Mouse (Mus musculus) heart, postnatal 10 days (tissue): Measurements from ENCODE around the gene Agap2. TPM values are rescaled to one million over a fixed set of nuclear protein-coding genes. Genes with fewer than 3 reads are reported as not detected.

ENCODE experiments used
- DNase-seq, 2 experiments: peaks; one replicate each; pipeline ENCODE4 v3.0.0; 2021
- intact Hi-C: fragments of 180-260 bp; cut with DNase I; formaldehyde crosslinking; loops from one replicate; pipeline ENCODE4 v1.15.1; 2025
- total RNA-seq, 2 experiments: library from RNA; stranded (reverse); gene quantifications; 2 replicates each; pipeline ENCODE4 v1.2.3; 2021

Agap2 gene
- 1 to 10 TPM; 5.5 to 8.3 TPM for total RNA-seq

DNA sequence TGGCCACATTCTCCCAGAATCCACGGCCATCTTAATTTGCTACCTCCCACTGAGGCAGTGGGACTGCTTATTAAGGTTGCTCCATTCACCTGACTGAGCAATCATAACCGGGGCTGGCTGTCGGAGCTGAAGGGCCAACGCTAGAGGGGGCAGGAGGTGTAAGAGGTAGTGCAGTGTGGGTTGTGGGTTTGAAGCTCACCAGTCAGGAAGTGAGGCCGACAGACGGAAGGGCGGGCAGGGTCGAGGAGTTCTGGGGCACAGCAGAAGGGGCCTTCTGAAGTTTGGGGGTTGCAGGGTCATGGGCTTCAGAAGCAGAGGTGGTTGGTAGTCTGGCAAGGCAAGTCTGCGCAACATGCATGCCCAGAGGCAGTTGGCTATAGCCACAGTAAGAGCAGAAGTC, at the start of gene Agap2:
TSS of gene Agap2 (plus strand) at position 205 of the 400 bp plus-strand sequence.
- no peak for DNase-seq
- intact Hi-C loops: no loop called here

DNA sequence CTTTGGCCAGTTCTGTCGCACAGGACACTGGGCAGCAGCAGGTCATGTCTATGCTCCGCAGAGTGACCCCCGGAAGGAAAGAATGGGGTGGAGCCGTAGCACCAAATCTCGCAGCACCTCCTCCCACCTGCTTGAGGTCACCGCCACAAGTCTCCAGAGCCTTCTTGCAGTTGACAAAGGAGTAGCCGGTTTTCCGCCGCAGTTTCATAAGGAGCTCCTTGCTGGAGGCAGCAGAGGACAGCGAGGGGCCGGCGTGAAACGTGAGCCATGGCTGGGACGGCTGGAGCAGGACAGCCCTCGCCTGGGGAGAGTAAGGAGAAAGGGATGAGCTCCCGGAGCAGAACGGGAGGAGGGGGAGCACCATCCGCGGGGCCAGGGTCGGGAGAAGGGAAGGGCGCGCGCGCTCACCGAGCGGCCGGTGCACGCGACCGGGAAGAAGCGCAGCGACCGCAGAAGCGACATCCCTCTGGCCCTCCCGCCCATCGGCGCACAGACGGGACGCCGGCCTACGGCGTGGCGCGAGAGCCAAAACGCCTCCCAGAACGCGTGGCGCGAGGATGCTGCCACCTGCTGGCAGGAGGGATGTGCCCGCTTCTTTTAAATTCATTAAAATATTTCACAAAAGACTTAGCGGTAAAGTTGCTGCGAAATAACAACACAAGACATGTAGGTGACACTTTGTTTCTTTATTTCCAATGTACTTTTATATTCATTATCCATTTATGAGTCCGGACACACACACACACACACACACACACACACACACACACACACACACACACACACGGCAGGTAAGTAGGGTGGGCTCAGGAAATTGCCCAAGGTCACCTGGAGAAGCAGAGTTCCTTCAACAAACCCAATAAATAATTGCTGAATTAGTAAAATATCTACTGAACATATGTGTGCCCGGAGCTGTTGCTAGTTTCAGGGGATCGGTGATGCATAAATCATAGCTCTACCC, 44.5 kb upstream of the Agap2 start, which contains the start of gene Tsfm:
TSS of gene Tsfm (minus strand) at position 505 of the 961 bp plus-strand sequence.
- intact Hi-C loops: loop anchor here (1.0 to 2.0 kb wide), 2 partner anchors 40 to 111 kb away; no protein-coding TSS in a partner anchor
- peak; percentile 93 to 96 for DNase-seq

DNA sequence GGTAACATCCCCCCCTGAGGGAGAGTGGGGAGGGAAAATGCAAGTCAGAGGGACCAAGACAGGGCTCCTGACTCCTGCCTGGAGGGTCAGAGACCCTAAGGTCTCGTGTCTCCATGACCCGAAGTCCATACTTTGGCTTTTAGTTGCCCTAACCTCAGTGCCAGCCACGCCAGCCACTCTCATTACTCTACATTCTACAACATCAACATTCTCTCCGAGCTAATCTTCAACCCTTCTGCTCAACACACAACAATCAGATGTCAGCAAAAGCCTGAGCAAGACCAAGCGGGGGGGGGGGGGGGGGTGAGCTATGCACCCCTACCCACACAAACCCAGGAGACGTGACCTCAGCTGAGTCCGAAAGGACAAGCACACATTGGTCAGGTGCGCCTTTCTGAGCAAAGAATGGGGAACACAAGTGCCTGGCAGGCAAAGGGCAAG, 41.8 kb upstream of the Agap2 start:
- intact Hi-C loops: no loop called here
- DNase-seq: no peak

DNA sequence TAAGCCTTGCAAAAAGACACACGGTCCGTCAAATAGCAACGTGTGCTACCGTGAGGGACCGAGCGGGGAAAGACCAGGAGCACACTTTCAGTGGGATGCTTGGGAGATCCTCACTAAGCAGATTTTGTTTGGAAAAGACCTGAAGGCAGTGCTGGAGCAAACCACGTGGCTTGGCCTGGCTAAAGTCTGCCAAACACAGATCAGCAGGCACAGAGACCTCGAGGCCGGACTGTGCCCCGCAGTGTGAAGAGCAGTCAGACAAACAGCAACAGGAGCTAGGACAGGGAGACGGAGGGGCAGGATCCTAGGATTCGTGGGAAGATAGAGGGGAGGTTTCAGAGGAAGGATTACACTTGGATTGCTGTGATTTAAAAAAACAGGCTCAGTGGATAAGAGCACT, 38.8 kb upstream of the Agap2 start:
- DNase-seq: no peak
- intact Hi-C loops: no loop called here

DNA sequence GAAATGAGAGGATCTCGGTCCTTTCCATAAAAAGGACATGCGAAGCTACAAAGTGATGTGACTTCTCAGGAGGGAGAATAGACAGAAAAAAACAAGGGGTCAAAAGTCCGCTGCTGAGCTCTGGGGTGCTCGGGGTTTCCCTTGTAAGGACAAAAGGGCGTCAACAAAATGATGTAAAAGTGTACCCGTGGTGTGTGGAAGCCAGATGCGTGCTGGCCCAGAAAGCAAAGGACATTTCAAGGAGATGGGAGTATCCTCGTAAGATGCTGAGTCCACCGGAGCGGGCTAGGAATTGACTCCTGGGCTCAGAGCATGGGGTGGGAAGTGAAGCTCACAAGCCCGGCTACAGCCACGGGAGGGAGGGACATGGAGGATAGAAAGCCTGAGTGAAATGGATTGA, 37.4 kb upstream of the Agap2 start:
- DNase-seq: no peak
- intact Hi-C loops: no loop called here

DNA sequence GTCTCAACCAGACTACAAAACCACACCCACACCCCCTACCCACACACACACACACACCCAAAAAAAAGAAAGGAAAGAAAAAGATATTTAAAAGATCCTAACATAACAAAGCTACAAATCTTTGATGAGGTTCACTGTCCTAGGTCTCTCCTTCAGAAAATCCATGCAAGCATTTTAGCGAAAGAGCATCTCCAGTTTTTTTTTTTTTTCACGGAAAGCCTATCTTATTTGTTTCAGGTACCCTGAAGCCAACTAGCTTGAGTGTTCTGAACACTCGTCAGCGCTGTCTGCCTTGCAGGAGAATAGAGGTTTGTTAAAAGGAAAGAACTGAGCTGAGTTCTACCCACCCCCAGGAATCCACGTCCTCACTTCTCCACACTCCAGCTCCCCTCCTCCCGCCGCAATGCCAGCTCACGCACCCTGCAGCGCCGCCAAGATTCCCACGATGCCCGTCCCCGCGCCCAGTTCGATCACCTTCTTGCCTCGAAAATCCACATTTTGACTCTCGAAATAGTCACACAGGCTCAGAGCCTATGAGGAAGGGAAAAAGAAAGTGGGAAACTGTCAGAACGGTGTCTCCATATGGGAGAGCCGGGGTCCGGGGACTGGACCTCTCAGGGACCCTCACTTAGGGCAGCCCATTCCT, 34.4 kb upstream of the Agap2 start:
- DNase-seq: no peak
- intact Hi-C loops: no loop called here

DNA sequence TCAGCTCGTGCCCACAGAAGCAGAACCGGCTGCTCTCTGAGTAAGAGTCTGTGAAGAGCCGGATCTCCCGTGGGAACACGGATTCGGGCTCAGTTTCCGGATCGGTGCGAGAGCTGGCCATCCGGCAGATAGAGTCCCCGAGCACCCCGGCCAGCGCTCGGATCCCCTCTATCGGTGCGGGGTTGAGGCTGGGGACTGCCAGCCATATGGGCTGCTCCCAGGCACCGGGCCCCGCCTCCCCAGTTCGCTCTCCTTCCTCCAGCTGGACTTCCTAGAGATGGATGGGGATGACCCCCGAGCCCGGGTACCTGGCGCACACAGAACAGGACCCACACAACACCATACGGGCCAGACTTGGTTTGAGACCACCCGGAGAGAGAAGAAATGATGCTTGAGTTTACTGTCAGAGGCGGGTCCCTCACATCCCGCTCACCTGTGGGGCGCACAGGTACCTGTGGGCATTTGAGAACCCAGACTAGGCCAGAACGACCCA, 33.8 kb upstream of the Agap2 start, which contains the start of the genes Mettl1 and Eef1akmt3:
TSS of gene Mettl1 (plus strand) at position 141 of the 493 bp plus-strand sequence.
TSS of gene Eef1akmt3 (minus strand) at position 240 of the 493 bp plus-strand sequence.
- peak in 1 of 2 experiments; percentile 49 for DNase-seq
- intact Hi-C loops: no loop called here

DNA sequence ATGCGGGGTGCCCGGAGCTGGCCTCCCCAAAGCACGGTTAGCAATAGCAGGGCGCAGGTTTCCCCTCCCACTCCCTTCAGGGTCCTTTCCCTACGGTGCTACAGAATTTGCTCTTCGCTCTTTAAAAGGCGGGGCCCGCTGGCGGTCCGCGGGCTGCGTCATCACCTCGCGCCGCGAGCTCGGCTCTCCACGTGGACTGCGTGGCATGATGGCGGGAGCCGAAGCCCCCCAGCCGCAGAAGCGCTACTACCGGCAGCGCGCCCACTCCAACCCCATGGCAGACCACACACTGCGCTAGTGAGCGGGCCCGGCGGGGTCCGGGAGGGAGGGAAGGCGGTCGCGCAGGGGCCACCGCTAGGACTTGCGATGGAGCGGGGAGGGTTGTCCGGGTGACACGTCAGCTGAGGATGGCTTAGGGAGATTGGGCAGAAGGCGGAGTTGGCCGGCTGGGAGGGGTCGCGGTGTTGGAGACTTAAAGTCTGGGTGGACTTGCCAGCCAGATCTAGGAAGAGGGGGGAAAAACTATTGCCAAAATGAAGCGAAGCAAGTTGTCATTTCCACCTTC, 33.2 kb upstream of the Agap2 start:
- peak; percentile 93 for DNase-seq
- intact Hi-C loops: no loop called here

DNA sequence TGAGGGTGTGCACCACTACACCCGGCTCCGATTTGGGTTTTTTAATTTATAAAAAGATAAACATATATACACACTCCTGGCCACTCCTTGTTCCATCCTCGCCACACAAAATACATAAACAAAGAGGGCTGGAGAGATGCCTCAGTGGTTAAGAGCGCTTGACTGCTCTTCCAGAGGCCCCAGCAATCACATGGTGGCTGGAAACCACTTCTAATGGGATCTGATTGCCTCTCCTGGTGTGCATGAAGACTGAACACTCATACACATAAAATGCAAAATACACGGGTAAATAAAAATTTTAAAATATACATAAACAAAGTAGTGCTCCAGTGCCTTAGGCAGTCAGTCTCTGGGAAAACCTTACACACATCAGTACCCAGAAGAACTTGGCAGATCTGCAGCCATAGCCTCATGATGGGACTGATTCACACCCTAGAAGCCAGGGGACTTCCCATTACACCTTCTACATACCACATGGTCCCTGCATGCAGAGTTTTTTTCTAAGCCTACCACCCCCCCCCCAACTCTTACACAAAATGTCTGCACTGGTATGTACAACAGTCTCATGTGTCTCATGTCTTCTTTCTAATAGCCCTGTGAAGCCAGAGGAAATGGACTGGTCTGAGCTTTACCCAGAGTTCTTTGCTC, 32.5 kb upstream of the Agap2 start:
- intact Hi-C loops: no loop called here
- no peak for DNase-seq

DNA sequence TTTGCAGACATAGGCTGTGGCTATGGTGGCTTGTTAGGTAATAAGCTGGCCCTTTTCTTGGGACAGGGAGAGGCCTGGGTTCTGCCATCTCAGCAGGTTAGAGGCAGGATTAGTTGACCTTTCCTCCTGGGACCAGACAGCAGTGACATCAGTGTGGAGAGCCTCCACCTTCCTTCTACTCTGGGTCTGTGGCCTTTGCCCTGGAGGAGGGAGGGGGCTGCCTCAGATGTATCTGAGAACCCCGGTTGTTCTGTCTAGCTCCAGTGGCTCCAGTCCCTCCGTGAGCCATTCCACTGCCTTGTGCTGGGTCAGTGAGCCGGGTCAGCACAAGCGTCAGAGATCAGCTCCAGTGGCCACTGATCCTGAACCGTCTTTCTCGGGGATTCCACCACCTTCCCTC, 31.9 kb upstream of the Agap2 start:
- intact Hi-C loops: no loop called here
- DNase-seq: no peak

DNA sequence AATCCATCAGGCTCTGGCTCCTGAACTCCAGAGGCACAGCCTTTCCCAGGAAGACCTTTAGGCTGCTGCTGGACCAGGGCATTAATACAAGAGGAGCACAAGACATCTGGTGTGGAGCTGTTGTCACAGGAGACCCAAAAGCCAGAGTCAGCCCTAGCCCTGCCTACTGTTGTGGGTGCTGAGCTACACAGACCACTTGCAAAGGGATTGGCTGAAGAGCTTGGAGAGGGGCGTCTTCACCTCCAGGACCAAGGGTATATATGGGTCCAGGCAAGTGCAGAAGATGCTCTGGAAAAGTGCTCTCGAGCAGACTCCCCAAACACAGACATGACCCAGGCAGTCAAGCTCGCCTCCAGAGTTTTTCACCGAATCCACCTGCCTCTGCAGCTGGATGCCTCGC, 27.1 kb upstream of the Agap2 start, which contains the start of gene Cyp27b1:
TSS of gene Cyp27b1 (plus strand) at position 297 of the 400 bp plus-strand sequence.
- no peak for DNase-seq
- intact Hi-C loops: no loop called here

DNA sequence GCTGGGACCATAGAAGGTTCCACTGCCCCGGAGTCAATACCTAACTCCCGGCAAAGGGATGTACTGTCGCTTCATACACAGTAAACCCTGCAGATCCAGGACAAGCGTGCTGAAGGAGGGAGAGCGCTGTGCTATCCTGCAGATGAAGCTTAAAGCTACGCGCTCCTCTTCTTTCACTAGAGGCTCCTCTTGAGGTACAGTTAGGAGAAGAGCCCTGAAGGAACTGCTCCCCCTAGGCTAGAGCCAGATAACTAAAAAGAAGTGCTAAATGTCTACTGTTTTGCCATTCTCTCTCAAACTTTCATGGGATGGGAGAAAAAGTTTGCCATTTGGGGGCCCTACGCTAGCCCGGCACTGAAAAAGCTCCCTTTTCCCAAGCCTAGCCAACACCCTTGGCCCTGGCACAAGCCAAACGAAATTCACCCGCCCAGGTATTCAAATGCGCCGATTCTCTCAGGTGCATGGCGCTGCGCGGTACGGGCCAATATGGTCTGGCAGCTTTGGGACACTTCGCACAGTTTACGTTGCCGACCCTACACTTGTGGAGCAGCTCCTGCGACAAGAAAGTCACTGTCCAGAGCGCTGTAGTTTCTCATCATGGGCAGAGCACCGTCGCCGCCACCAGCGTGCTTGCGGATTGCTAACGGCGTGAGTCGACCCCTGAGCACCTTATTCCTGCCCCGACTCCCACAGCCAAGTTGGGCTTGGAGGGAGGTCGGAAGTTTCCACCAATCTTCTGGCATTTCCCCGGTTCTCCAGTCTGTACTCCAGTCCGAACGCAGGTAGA, 26.3 kb upstream of the Agap2 start:
- no peak for DNase-seq
- intact Hi-C loops: no loop called here

DNA sequence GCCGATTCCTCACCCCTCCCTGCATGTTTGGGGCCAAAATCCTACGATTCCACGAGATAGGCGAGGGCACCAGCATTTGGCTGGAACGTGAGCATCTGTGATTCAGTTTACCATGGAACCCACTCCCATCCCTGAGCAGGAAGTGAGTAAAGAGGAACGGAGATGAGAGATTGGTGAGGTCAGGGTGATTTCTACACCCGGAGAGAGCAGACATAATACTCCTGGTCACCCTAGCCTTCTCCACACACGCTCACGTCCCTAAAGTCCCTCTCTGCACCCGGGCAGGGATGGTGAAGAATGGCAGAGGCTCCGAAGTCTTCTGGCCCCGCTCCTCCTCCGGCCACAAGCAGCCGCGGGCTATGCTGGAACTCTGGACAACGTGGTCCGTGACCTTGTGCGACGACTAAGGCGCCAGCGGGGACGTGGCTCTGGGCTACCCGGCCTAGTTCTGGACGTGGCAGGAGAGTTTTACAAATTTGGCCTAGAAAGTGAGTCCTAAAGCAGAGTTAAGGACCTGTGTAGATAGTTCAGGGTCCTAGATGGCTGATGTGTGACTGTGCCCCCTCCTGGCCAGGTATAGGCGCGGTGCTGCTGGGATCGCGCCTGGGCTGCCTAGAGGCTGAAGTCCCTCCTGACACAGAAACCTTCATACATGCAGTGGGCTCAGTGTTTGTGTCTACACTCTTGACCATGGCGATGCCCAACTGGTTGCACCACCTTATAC, 25.5 kb upstream of the Agap2 start:
- no peak for DNase-seq
- intact Hi-C loops: no loop called here

DNA sequence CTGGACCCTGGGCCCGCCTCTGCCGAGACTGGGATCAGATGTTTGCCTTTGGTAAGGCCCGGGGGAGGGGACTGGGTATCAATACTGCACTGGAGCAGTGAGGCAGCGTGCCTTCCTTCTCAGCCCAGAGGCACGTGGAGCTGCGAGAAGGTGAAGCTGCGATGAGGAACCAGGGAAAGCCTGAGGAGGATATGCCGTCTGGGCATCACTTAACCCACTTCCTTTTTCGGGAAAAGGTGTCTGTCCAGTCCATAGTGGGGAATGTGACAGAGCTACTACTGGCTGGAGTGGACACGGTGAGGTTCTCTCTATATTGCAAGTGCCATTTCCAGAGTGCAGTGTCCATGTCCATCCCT, 25.0 kb upstream of the Agap2 start:
- intact Hi-C loops: no loop called here
- no peak for DNase-seq

DNA sequence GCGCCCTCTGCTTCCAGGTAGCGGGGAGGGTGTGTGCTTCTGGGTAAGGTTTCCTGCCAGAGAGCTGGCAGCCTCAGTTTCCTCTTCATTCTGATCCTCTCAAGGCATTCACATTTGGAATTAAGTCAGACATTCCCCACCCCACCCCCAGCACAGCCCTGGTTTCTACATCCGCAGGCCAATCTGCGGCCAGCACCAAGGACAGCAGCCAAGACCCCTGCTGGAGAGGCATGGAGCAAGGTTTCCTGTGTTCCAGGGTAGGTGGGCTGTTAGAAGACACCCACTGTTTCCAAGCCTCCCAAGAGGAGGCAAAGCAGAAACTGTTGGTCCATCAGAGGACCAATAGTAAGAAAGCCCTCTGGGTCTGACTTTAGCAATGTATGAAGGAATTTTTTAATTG, 20.4 kb upstream of the Agap2 start:
- intact Hi-C loops: no loop called here
- no peak for DNase-seq

DNA sequence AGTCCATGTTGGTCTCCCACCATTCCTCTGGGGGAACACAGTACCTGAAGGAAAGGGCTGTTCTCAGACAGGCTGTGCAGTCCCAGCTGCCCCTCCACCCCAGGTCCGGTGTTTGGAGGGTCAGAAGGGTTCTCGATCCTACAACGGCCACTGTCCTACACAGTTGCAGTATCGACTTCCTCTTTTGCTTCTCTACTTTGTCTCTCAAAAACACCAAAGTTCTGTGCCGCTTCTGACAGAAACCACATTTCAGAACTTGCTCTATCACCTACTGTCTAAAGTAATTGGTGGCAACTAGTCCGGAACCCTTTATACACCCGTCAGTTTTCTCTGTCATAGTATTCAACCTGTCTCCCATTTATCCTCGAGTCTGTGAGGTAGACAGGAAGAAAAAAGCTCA, 19.7 kb upstream of the Agap2 start:
- no peak for DNase-seq
- intact Hi-C loops: no loop called here

DNA sequence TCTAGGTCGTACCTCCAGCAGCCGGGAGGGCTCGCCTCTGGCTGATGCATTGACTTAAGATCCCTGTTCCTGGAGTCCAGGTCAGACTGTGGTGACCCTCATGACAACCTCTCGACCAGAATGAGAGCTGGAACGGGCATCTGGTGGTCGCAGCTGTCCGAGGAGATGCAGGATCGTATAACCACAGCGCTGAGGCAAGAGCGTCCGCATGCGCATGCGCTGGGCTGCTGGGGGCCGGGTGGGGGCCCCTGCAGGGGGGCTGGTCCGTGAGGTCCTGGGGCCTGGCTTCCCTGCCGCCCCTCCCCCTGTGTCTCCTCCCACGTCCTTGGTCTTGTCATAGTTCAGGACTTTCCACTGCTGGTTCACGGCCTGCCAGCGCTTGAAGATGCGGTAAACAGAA, 18.6 kb upstream of the Agap2 start:
- DNase-seq: no peak
- intact Hi-C loops: no loop called here

DNA sequence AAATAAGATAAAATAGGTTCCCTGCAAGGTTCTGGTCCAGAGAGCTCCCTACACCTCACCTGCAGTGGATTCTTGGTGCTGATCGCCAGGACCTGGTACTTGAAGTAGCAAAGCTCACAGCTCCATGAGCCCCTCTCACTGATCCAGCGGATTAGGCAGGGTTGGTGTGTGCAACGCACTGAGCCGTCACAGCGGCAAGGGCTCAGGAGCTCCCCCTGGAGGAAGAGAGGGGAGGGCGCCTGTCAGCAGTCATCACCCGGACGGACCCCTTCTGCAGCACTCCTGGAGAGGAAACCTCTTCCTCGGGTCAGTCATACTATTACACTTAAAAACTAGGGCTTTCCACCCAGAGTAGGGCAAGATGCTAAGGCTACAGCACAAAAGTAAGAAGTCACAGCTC, 16.9 kb upstream of the Agap2 start:
- DNase-seq: peak; percentile 74 to 84
- intact Hi-C loops: no loop called here

DNA sequence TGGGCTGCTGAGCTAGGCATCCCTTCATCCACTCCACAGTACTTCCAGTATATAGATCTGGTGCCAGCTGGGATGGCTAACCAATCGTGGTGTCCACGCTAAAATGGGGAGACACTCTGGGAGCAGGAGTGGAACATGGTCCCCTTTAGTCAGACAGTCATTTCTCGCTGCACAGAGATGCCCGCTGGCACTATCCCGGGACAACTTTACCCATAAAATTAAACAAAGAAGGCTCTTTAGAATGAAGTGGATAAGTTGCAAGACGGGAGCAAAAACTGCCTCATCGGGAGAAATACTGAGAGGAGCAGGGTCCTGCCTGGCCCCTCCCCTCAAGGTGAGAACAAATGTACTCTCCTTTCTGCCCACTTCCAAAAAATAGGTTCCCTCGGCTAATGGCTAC, 16.4 kb upstream of the Agap2 start:
- intact Hi-C loops: no loop called here
- no peak for DNase-seq
